Mouse (Mus musculus): Measurements from ENCODE around the gene Ercc2.

GRCm38 (mm10) chr7:19423083-19423482 lies 41.3 kb downstream of the Ercc2 start:
- no peak for TF ChIP-seq CTCF (IDR thresholded peaks at IDR 0.05; ENCODE audit: low read depth, low read length)
- TF ChIP-seq GATA1 (IDR thresholded peaks at IDR 0.05; ENCODE audit: borderline replicate concordance, low read length): no peak
- TF ChIP-seq TAL1 (conservative IDR thresholded peaks at IDR 0.05; ENCODE audit: low read depth, low read length): no peak
- TF ChIP-seq POLR2AphosphoS5 (IDR thresholded peaks at IDR 0.05; ENCODE audit: insufficient replicate concordance, low read depth, low read length): no peak
- TF ChIP-seq GATA2 (IDR thresholded peaks at IDR 0.05; ENCODE audit: borderline replicate concordance, low read depth, low read length): no peak

All from G1E (cell line).